Mouse (Mus musculus): ENCODE results near the gene Cldn9. TPM values are rescaled to one million over a fixed set of nuclear protein-coding genes. Genes with fewer than 3 reads are reported as not detected.

Cldn9 gene
- polyA plus RNA-seq, 1 experiment from 2014 or later: 0.68 TPM

DNA sequence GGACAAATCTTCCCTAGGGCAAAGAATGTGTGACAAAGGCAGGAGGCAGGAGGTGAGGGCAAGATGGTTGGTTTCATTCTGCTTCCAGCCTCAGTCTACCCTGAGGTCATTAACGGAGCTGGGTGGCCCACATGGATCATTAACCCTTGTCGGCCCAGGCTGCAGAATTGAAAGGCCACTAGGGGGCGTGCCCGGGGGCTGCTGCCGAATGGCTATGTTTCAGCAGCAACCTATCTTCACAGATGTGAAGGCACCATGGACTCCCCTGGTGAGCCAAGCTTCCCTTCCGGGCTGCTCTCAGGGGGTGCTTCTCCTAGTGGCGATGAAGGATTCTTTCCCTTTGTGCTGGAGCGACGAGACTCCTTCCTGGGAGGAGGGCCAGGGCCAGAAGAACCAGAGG is 22.3 kb downstream of the Cldn9 start:
- Histone ChIP-seq H3K4me3 (no peak overlapping the region), H3K4me2 (no peak overlapping the region), H3K36me3 (replicated peaks) (no peaks in the 10 kb centered on the region), H3K4me1 (no peaks in the 10 kb centered on the region), H3K27ac (no peak overlapping the region), H3K9ac (no peak overlapping the region), H3K27me3 (replicated peaks) (peaks cover 42% of the 10 kb centered on the region), H3K9me3 (no peaks in the 10 kb centered on the region)
- WGBS: 4% methylated on average over 9 of the region's 9 CpGs
- ATAC-seq (replicated peaks): no peak

DNA sequence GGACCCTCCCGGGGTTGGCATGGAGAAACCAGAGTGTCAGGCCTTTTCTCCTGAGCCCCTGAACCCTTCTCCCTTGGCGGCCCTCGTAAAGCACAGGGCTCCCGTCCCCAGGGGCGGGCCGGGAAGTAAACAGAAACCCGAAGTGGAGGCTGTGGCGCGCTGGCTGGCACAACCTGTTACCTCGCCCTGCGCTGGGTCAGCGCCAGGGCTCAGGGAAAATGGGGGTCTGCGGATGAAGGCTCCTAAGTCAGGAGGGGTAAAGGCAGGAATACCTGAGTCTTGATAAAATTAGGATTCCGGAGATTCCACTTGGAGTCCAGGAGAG is 23.0 kb downstream of the Cldn9 start:
- no peak for ATAC-seq (replicated peaks)
- H3K27me3 ChIP-seq (replicated peaks): peaks cover 42% of the 10 kb centered on the region
- H3K27ac ChIP-seq: no peak overlapping the region
- no peak overlapping the region for H3K9ac ChIP-seq
- WGBS: 3% methylated on average over 14 of the region's 14 CpGs
- no peaks in the 10 kb centered on the region for H3K4me1 ChIP-seq
- H3K4me2 ChIP-seq: peak overlapping the region; percentile 14; the same call in 1 of the 2 replicates
- H3K4me3 ChIP-seq: no peak overlapping the region
- no peaks in the 10 kb centered on the region for H3K36me3 ChIP-seq (replicated peaks)
- no peaks in the 10 kb centered on the region for H3K9me3 ChIP-seq

DNA sequence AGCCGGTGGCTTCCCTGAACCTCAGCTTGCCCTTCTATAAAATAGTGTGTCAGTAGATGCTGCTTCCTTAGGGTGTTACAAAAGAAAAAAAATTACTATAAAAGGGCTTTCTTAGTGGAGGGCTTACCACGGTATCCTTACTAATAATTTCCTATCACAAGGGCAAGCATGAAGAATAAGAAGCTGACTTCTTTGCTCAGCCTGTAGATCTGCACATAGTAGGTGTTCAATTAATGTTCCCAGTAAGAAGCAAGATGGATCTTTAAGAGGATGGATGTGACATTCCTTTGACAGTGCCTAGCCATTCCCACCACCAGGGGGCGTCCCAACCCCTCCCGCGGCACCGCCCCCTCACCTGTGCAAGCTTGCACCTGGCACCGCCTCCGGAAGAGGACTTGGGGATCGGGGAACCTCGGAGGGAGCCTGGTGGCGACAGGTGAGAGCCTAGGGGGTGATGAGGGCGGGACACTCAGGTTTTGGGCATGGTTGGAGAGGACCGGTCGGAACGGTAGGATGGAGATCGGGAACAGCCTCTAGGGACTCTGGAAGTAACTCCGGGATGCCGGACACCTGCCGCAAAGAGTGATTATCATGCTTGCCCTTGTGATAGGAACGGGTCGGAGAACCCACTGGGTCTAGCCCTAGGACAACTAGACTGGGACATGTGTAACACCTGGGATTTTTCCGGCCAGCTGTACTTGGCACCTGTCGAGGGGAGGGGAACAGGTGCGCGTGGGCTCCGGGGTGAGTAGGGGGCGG is 23.5 kb downstream of the Cldn9 start, which contains the start of gene Bicdl2:
TSS of gene Bicdl2 (plus strand) at position 390 of the 759 bp plus-strand sequence.
- no peak for ATAC-seq (replicated peaks)
- 7% methylated on average over 27 of the region's 27 CpGs for WGBS
- Histone ChIP-seq H3K36me3 (replicated peaks) (no peaks in the 10 kb centered on the region), H3K27ac (no peak within 1 kb of the TSS), H3K9ac (no peak within 1 kb of the TSS), H3K4me3 (no peak within 1 kb of the TSS), H3K27me3 (replicated peaks) (peaks cover 42% of the 10 kb centered on the region), H3K4me2 (peak within 1 kb of the TSS; percentile 14), H3K9me3 (no peaks in the 10 kb centered on the region), H3K4me1 (no peaks in the 10 kb centered on the region)

DNA sequence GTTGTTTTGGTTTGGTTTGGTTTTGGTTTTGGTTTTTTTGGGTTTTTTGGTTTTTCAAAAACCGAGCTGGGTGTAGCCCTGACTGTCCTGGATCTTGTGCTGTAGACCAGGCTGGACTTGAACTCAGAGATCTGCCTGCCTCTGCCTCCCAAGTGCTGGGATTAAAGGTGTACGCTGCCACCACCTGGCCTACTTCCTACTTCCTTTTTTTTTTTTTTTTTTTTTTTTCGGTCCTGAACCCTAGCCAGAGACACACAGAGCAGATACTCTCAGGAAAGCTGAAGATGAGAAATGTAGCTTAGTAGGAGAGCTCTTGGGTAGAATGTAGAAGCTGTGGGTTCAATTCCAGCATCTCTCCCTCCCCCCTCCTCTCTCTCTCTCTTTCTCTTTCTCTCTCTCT is 25.4 kb downstream of the Cldn9 start:
- Histone ChIP-seq H3K36me3 (replicated peaks) (no peaks in the 10 kb centered on the region), H3K27ac (no peak overlapping the region), H3K4me3 (no peak overlapping the region), H3K4me2 (no peak overlapping the region), H3K27me3 (replicated peaks) (peaks cover 39% of the 10 kb centered on the region), H3K9ac (no peak overlapping the region), H3K9me3 (no peaks in the 10 kb centered on the region), H3K4me1 (no peaks in the 10 kb centered on the region)
- ATAC-seq (replicated peaks): no peak
- WGBS: 78% methylated on average over 3 of the region's 3 CpGs

DNA sequence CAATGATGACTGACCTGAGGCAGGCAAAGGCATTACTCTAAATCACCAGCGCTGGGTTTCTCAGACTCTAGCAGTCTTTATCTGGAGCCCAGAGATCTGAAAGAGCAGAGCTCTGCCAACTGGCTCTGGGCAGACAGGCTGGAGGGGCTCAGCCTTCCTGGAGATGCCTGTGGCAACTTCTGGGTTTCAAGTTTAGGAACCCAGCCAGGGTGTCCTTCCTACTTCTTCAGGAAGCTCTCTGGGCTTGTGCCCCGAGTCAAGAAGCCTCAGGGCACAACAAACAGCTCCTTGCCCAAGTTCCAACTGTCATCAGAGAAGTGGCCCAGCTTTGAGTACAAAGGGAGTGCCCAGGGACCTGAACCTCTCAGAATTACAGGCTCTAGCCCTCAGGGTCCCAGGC is 29.4 kb downstream of the Cldn9 start:
- no peak overlapping the region for H3K9ac ChIP-seq
- no peak overlapping the region for H3K4me3 ChIP-seq
- H3K27ac ChIP-seq: no peak overlapping the region
- no peaks in the 10 kb centered on the region for H3K4me1 ChIP-seq
- 67% methylated on average over 2 of the region's 2 CpGs for WGBS
- H3K36me3 ChIP-seq (replicated peaks): no peaks in the 10 kb centered on the region
- no peaks in the 10 kb centered on the region for H3K9me3 ChIP-seq
- no peak for ATAC-seq (replicated peaks)
- H3K4me2 ChIP-seq: no peak overlapping the region
- peaks cover 5% of the 10 kb centered on the region for H3K27me3 ChIP-seq (replicated peaks)

DNA sequence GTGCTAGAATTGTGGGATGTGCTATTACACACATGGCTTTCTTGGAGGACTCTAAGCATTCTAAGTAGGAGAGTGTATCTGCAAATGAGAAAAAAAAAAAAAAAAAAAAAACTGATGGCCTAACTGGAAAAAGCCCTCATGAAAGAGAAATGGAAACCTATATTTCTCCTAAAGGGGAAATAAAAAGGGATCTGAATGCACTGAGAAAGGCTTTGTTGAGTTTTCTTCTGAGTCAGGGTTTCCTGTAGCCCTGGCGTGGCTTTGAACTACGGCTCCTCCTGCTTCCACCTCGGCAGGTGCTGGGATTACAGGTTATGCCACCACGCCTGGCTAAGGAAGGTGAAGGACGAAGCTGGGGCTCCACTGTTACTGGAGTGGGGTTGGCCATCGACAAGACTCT is 29.8 kb downstream of the Cldn9 start:
- no peak overlapping the region for H3K9ac ChIP-seq
- H3K36me3 ChIP-seq (replicated peaks): no peaks in the 10 kb centered on the region
- WGBS: 74% methylated on average over 6 of the region's 6 CpGs
- H3K4me3 ChIP-seq: no peak overlapping the region
- H3K4me2 ChIP-seq: no peak overlapping the region
- no peaks in the 10 kb centered on the region for H3K4me1 ChIP-seq
- H3K27ac ChIP-seq: no peak overlapping the region
- H3K27me3 ChIP-seq (replicated peaks): peaks cover 1% of the 10 kb centered on the region
- no peaks in the 10 kb centered on the region for H3K9me3 ChIP-seq
- no peak for ATAC-seq (replicated peaks)

DNA sequence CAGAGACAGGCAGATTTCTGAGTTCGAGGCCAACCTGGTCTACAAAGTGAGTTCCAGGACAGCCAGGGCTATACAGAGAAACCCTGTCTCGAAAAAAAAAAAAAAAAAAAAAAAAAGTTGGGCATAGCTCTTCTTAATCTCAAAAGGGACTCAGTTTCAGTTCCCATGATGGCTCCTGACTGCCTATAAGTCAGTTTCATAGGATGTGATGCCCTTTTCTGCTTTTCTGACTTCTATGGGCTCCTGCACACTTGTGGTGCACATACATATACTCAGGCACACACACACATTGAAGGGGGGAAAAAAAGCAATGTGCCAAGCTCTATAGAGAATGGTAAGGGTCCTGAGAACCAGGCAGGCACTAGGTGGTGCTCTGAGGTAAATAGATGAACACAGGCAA is 30.5 kb downstream of the Cldn9 start:
- H3K4me1 ChIP-seq: no peaks in the 10 kb centered on the region
- no peaks in the 10 kb centered on the region; the same call in 1 of the 2 replicates for H3K27me3 ChIP-seq (replicated peaks)
- H3K36me3 ChIP-seq (replicated peaks): no peaks in the 10 kb centered on the region
- no peak overlapping the region for H3K27ac ChIP-seq
- no peak for ATAC-seq (replicated peaks)
- no peak overlapping the region for H3K4me3 ChIP-seq
- no peak overlapping the region for H3K9ac ChIP-seq
- no peak overlapping the region for H3K4me2 ChIP-seq
- no peaks in the 10 kb centered on the region for H3K9me3 ChIP-seq
- WGBS: 67% methylated on average over 2 of the region's 2 CpGs

DNA sequence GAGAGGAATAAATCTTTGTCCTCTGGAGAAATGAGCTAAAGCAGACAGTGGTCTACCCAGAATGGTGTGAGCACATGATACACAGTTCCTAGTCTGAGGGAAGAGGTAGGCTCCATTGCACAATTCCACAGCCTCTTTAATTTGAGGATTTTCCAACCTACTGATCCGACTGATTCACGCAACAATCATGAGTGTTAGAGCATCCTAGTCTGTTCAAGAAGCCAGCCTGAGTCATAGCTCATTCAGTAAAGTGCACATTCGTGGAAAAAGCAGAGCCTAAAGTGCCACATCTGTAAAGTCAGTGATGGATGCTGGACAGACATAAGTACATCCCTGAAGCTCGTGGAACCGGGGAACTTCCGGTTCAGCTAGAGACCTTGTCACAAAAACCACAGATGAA is 32.5 kb downstream of the Cldn9 start:
- H3K27me3 ChIP-seq (replicated peaks): peaks cover 5% of the 10 kb centered on the region; the same call in 1 of the 2 replicates
- H3K4me1 ChIP-seq: no peaks in the 10 kb centered on the region
- no peak overlapping the region for H3K9ac ChIP-seq
- H3K9me3 ChIP-seq: no peaks in the 10 kb centered on the region
- 87% methylated on average over 6 of the region's 6 CpGs for WGBS
- H3K36me3 ChIP-seq (replicated peaks): no peaks in the 10 kb centered on the region
- ATAC-seq (replicated peaks): no peak
- H3K27ac ChIP-seq: no peak overlapping the region
- H3K4me2 ChIP-seq: no peak overlapping the region
- H3K4me3 ChIP-seq: no peak overlapping the region

DNA sequence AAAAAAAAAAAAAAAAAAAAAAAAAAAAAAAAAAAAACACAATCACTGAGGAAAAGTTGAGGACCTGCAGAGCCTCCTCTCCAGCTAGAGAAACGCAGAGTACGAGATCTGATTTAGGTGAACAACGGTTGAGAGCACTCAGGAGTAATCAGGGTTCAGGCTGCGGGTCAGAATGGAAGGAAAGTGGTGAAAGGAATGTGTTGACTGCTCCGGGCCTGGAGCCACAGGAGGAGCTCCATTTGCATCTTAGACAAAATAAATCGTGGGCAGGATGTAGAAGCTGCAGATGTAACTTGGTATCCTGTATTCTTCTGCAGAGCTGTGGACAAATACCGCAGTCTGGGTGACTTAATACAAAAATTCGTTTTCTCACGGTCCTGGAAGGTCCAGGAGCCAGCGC is 37.9 kb downstream of the Cldn9 start:
- H3K9ac ChIP-seq: no peak overlapping the region
- H3K27ac ChIP-seq: no peak overlapping the region
- WGBS: 26% methylated on average over 10 of the region's 10 CpGs

DNA sequence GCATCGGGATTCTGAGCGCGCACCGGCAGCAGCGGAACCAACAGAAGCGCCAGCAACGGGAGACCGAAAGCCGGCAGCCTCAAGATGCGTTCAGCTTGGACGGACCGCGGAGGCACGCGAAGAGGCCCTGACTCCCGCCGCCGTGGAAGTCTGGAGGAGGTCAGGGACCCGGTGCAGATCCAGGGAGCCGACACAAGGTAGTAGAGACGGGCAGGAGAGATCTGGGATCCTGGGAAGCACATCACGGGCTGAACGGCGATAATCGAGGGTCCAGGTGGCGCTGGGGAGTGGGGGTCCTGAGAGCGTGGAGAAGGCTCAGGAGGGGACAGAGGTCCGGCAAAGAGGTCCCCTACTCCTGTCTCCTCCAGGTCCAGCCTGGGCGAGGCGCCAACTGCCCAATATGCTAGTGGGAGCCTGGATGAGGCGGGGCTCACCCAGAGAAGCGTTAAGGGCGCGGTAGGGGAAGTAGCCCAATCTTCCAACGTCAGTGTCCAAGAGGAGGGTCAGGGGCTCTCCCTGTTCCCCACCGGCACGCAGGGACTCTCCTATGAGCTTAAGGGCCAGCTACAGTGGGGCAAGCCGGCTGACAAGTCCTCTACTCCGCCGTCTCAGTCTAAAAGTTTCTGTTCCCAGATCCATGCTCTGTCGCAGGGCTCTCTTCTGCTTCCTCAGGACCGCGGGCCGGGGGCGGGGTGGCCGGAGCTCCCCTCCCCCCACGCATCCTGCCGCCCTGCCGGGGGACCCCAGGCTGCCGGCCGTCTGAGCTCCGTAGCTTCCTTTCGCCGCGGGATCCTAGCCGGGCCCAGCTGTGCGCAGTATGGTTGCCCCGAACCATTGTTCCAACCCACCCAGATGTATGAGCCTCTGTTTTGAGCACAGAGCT is 39.0 kb downstream of the Cldn9 start, which contains the start of gene Mmp25:
TSS of gene Mmp25 (minus strand) at position 665 of the 883 bp plus-strand sequence.
- Histone ChIP-seq H3K36me3 (replicated peaks) (no peaks in the 10 kb centered on the region), H3K9me3 (no peaks in the 10 kb centered on the region), H3K27ac (no peak within 1 kb of the TSS), H3K4me3 (peak within 1 kb of the TSS; percentile 39), H3K9ac (peak within 1 kb of the TSS; percentile 31), H3K4me2 (peak within 1 kb of the TSS; percentile 65), H3K4me1 (peaks cover 9% of the 10 kb centered on the region), H3K27me3 (replicated peaks) (peaks cover 27% of the 10 kb centered on the region)
- under 1% methylated on average over 58 of the region's 58 CpGs for WGBS
- no peak; the same call in 1 of the 2 replicates for ATAC-seq (replicated peaks)

More for the DNA sequence above, 37.9 kb downstream of the Cldn9 start:
- Histone ChIP-seq H3K4me2 (no peak overlapping the region), H3K9me3 (no peaks in the 10 kb centered on the region), H3K4me3 (no peak overlapping the region), H3K4me1 (peaks cover 9% of the 10 kb centered on the region), H3K27me3 (replicated peaks) (peaks cover 27% of the 10 kb centered on the region), H3K36me3 (replicated peaks) (no peaks in the 10 kb centered on the region)
- ATAC-seq (replicated peaks): no peak

Data from midbrain, embryonic 15.5 days (tissue).